Mouse (Mus musculus) heart, embryonic 13.5 days (tissue): ENCODE measurements around the gene Tns1. TPM values are rescaled to one million over a fixed set of nuclear protein-coding genes. Genes with fewer than 3 reads are reported as not detected.

Experiments
- ATAC-seq: fragments of 200-750 bp; cut with Nextera tagmentation; 2 replicates; pipeline ENCODE4 v1.8.0; 2017; ENCODE audit warnings: moderate TSS enrichment; ENCODE audit not compliant: insufficient number of reproducible peaks, low FRiP score, low TSS enrichment; ENCODE audit errors: extremely low read depth
- H3K27ac ChIP-seq: fragments of 300-500 bp; sonication (generic); replicated peaks from 2 replicates; pipeline ENCODE4 v1.5.1; 2015; ENCODE audit warnings: moderate library complexity, mild to moderate bottlenecking, inconsistent platforms
- H3K27me3 ChIP-seq: fragments of 300-500 bp; sonication (generic); replicated peaks from 2 replicates; pipeline ENCODE4 v1.6.1; 2015; ENCODE audit warnings: mild to moderate bottlenecking, inconsistent platforms
- H3K36me3 ChIP-seq: fragments of 300-500 bp; sonication (generic); 2 replicates; pipeline ENCODE4 v1.6.1; 2015; ENCODE audit warnings: mild to moderate bottlenecking, inconsistent platforms
- H3K4me1 ChIP-seq: fragments of 300-500 bp; sonication (generic); 2 replicates; pipeline ENCODE4 v1.6.1; 2015; ENCODE audit warnings: inconsistent platforms
- H3K4me2 ChIP-seq: fragments of 300-500 bp; sonication (generic); 2 replicates; pipeline ENCODE4 v1.6.1; 2015; ENCODE audit warnings: inconsistent platforms, mild to moderate bottlenecking, moderate library complexity
- H3K4me3 ChIP-seq: fragments of 300-500 bp; sonication (generic); 2 replicates; pipeline ENCODE4 v1.5.1; 2015; ENCODE audit warnings: moderate library complexity, mild to moderate bottlenecking, inconsistent platforms
- H3K9ac ChIP-seq: fragments of 300-500 bp; sonication (generic); 2 replicates; pipeline ENCODE4 v1.6.1; 2015; ENCODE audit warnings: inconsistent platforms, mild to moderate bottlenecking, moderate library complexity
- H3K9me3 ChIP-seq: fragments of 300-500 bp; sonication (generic); 2 replicates; pipeline ENCODE4 v1.6.1; 2016; ENCODE audit warnings: inconsistent platforms
- WGBS: fragments of 180-500 bp; shearing (Covaris S2); methylation state at CpG from one replicate; pipeline ENCODE4 v1.1.7; 2015; ENCODE audit warnings: mixed read lengths; 5-methylcytosine and 5-hydroxymethylcytosine counted together
- polyA plus RNA-seq: library from polyadenylated mRNA; unstranded; fragments of >200 nt; fragmentation: Nextera tagmentation; extraction: Ambion mirVana; gene quantifications from 2 replicates; pipeline ENCODE4 v1.2.1, GENCODE M21; 2015

Tns1 gene
- polyA plus RNA-seq, 1 experiment from 2014 or later: 105 TPM

GRCm38 (mm10) chr1:74149106-74149885, 25.0 kb upstream of the Tns1 start:
- Histone ChIP-seq H3K27ac (no peak overlapping the region), H3K9me3 (no peaks in the 10 kb centered on the region), H3K27me3 (no peaks in the 10 kb centered on the region), H3K4me3 (no peak overlapping the region), H3K9ac (no peak overlapping the region), H3K4me1 (peaks cover 39% of the 10 kb centered on the region), H3K4me2 (no peak overlapping the region), H3K36me3 (no peaks in the 10 kb centered on the region)
- ATAC-seq: no peak
- 76% methylated on average over 6 of the region's 6 CpGs for WGBS

- Histone ChIP-seq H3K4me3 (no peak overlapping the region), H3K27ac (no peak overlapping the region), H3K4me2 (no peak overlapping the region), H3K9me3 (no peaks in the 10 kb centered on the region), H3K27me3 (no peaks in the 10 kb centered on the region), H3K9ac (no peak overlapping the region), H3K36me3 (no peaks in the 10 kb centered on the region), H3K4me1 (peaks cover 18% of the 10 kb centered on the region)
- 73% methylated on average over 8 of the region's 8 CpGs for WGBS
- ATAC-seq: no peak
Measured at GRCm38 (mm10) chr1:74141781-74142180, 17.5 kb upstream of the Tns1 start.

GRCm38 (mm10) chr1:74139415-74139814, 15.2 kb upstream of the Tns1 start:
- H3K4me2 ChIP-seq: no peak overlapping the region
- WGBS: 53% methylated on average over 3 of the region's 3 CpGs
- H3K4me3 ChIP-seq: no peak overlapping the region
- H3K4me1 ChIP-seq: peaks cover 17% of the 10 kb centered on the region
- H3K9ac ChIP-seq: no peak overlapping the region
- ATAC-seq: no peak
- H3K36me3 ChIP-seq: no peaks in the 10 kb centered on the region
- H3K27me3 ChIP-seq: no peaks in the 10 kb centered on the region
- H3K9me3 ChIP-seq: no peaks in the 10 kb centered on the region
- H3K27ac ChIP-seq: no peak overlapping the region

- 34% methylated on average over 6 of the region's 6 CpGs for WGBS
- H3K9me3 ChIP-seq: no peaks in the 10 kb centered on the region
- no peak overlapping the region for H3K27ac ChIP-seq
- no peak overlapping the region for H3K4me3 ChIP-seq
- no peaks in the 10 kb centered on the region for H3K27me3 ChIP-seq
- no peak overlapping the region for H3K4me2 ChIP-seq
- H3K36me3 ChIP-seq: no peaks in the 10 kb centered on the region
- ATAC-seq: no peak
- no peak overlapping the region for H3K9ac ChIP-seq
- peaks cover 8% of the 10 kb centered on the region for H3K4me1 ChIP-seq
Measured at GRCm38 (mm10) chr1:74135326-74135950, 11.2 kb upstream of the Tns1 start.

GRCm38 (mm10) chr1:74133954-74134353, 9.7 kb upstream of the Tns1 start:
- Histone ChIP-seq H3K4me2 (no peak overlapping the region), H3K27ac (no peak overlapping the region), H3K4me1 (peaks cover 8% of the 10 kb centered on the region), H3K9ac (no peak overlapping the region), H3K27me3 (no peaks in the 10 kb centered on the region), H3K36me3 (no peaks in the 10 kb centered on the region), H3K9me3 (no peaks in the 10 kb centered on the region), H3K4me3 (no peak overlapping the region)
- ATAC-seq: no peak
- 67% methylated on average over 6 of the region's 6 CpGs for WGBS

- H3K4me2 ChIP-seq: no peak overlapping the region
- H3K4me3 ChIP-seq: no peak overlapping the region
- H3K9me3 ChIP-seq: no peaks in the 10 kb centered on the region
- no peak for ATAC-seq
- WGBS: 60% methylated on average over 3 of the region's 3 CpGs
- peaks cover 8% of the 10 kb centered on the region for H3K4me1 ChIP-seq
- no peak overlapping the region for H3K9ac ChIP-seq
- H3K27ac ChIP-seq: no peak overlapping the region
- H3K27me3 ChIP-seq: peaks cover 5% of the 10 kb centered on the region; the same call in 1 of the 2 replicates
- H3K36me3 ChIP-seq: no peaks in the 10 kb centered on the region
Measured at GRCm38 (mm10) chr1:74132011-74132410, 7.8 kb upstream of the Tns1 start.

- Histone ChIP-seq H3K36me3 (no peaks in the 10 kb centered on the region), H3K9ac (no peak overlapping the region), H3K4me1 (peaks cover 8% of the 10 kb centered on the region), H3K9me3 (no peaks in the 10 kb centered on the region), H3K27ac (no peak overlapping the region), H3K4me3 (no peak overlapping the region), H3K27me3 (peaks cover 8% of the 10 kb centered on the region), H3K4me2 (no peak overlapping the region)
- no peak for ATAC-seq
- 82% methylated on average over 8 of the region's 8 CpGs for WGBS
Measured at GRCm38 (mm10) chr1:74130883-74131659, 6.8 kb upstream of the Tns1 start.

GRCm38 (mm10) chr1:74124991-74125552, 823 bp upstream of the Tns1 start, which contains the start of gene Rufy4:
Rufy4 (plus strand) TSS chr1:74125541.
- Histone ChIP-seq H3K9me3 (no peaks in the 10 kb centered on the region), H3K36me3 (no peaks in the 10 kb centered on the region), H3K27ac (peak within 1 kb of the TSS; percentile 40; the same call in 1 of the 2 replicates), H3K27me3 (peaks cover 20% of the 10 kb centered on the region), H3K4me2 (peak within 1 kb of the TSS; percentile 96), H3K4me1 (peaks cover 34% of the 10 kb centered on the region), H3K9ac (peak within 1 kb of the TSS; percentile 87), H3K4me3 (peak within 1 kb of the TSS; percentile 67)
- no peak for ATAC-seq
- WGBS: 1% methylated on average over 12 of the region's 12 CpGs

GRCm38 (mm10) chr1:74123215-74123614, 1.0 kb downstream of the Tns1 start:
- H3K4me1 ChIP-seq: peaks cover 41% of the 10 kb centered on the region
- H3K4me3 ChIP-seq: peak overlapping the region; percentile 67
- peaks cover 20% of the 10 kb centered on the region for H3K27me3 ChIP-seq
- peak overlapping the region; percentile 96 for H3K4me2 ChIP-seq
- no peaks in the 10 kb centered on the region for H3K9me3 ChIP-seq
- no peaks in the 10 kb centered on the region for H3K36me3 ChIP-seq
- 63% methylated on average over 8 of the region's 8 CpGs for WGBS
- no peak for ATAC-seq
- peak overlapping the region; percentile 87; the same call in 1 of the 2 replicates for H3K9ac ChIP-seq
- no peak overlapping the region for H3K27ac ChIP-seq

- Histone ChIP-seq H3K27me3 (peaks cover 15% of the 10 kb centered on the region), H3K4me3 (no peak overlapping the region), H3K36me3 (no peaks in the 10 kb centered on the region), H3K9me3 (no peaks in the 10 kb centered on the region), H3K9ac (peak overlapping the region; percentile 48; the same call in 1 of the 2 replicates), H3K4me1 (peaks cover 41% of the 10 kb centered on the region), H3K4me2 (0 out of 2 replicates have a peak overlapping the region, but pooled peaks have one; percentile 1), H3K27ac (peak overlapping the region; percentile 48)
- WGBS: 31% methylated on average over 9 of the region's 9 CpGs
- ATAC-seq: no peak
Measured at GRCm38 (mm10) chr1:74121821-74122576, 2.2 kb downstream of the Tns1 start.
